Mouse (Mus musculus): ENCODE measurements around the gene Nkd2.

Nkd2 gene

DNA sequence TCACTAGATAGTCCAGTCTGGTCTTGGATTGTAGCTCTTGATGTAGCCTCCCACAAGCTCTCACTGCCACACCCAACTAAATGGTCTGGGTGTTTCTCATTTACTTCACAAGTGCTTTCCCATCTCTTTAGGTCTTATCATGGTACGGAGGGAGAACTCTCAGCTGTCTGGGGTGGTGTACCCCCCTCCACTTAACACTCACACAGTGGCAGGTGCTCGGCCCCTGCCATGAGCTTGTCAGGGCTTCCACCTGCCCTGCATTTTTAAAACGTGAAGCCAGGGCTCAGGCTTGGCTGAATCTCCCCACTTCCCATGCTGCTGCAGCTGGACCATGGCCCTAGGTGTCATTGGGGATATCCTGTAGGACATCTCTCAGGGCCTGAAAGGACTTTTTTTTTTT, 28.5 kb downstream of the Nkd2 start:
- DNase-seq (ENCODE audit: low read depth, low spot score) = no peak

DNA sequence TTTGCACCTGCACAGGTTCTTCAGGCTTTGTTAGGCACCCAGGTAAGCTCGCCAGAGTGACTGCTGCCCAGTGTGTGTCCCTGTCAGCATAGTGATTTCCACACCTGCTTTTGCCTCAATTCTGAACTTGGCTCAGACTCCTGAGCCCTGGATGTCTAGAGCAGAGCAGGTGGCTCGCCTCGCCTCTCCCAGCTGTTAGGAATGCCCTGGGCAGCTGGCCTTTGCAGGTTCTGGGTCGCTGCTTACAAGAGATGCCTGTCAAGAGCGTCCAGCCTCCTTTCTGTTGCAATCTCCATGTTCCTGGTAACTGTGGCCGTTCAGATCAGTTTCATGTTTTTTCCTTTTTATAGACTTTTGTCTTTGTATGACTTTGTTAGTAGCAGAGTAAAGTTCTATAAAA, 31.1 kb downstream of the Nkd2 start:
- no peak for DNase-seq (ENCODE audit: low read depth, low spot score)

DNA sequence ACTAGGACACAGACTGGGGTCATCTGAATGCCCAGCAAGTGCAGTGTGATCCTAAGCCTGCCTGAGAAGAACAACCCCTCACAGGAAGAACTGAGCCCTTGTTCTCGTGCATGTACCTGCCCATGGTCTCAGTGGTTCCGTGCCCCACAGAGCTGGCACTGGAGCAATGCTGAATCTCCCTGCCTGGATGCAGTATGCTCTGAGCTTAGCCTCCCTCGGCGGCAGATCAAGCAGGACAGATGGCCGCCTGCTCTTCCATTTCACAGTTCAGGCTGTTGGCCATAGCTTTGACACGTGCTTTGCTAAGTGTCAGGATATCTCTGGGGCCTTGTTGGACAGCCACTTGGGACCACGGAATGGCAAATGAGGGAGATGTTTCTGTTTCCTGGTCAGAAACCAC, 33.2 kb downstream of the Nkd2 start:
- DNase-seq (ENCODE audit: low read depth, low spot score) = no peak

DNA sequence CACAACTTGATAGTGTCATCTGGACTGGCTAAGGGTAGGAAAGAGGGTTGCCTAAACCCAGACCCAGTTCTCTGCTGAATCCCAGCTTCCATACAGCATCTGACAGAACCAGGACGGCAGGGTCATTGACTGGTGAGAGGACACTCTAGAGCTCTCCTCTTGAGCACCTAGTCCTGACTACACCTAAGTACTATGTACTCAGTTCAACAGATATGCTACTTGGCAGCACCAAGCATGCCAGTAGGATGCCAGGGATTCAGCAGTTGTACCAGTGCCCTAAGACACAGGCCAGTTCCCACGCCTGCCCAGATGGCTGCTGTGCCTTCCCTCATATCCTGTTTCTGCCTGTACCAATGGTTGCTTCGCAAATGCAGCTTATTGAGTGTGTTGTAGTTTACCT, 34.5 kb downstream of the Nkd2 start:
- DNase-seq (ENCODE audit: low read depth, low spot score) = no peak

DNA sequence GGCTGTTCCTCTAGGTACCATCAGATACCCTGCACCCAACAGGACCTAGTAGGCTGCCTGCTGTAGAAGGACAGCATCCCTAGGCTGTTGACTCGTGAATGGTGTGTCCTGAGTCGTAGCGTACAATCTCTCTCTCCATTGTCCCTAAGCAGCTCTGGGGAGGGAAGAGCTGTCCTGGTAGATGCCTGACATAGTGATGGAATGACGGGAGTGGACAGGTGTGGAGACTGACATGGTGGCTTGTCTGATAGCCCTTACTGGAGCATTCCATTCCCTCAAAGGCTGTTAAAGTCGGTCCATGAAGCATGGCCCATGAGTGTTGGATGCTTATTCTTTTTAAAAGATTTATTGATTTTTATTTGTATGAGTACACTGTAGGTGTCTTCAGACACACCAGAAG, 42.5 kb downstream of the Nkd2 start:
- no peak for DNase-seq (ENCODE audit: low read depth, low spot score)

DNA sequence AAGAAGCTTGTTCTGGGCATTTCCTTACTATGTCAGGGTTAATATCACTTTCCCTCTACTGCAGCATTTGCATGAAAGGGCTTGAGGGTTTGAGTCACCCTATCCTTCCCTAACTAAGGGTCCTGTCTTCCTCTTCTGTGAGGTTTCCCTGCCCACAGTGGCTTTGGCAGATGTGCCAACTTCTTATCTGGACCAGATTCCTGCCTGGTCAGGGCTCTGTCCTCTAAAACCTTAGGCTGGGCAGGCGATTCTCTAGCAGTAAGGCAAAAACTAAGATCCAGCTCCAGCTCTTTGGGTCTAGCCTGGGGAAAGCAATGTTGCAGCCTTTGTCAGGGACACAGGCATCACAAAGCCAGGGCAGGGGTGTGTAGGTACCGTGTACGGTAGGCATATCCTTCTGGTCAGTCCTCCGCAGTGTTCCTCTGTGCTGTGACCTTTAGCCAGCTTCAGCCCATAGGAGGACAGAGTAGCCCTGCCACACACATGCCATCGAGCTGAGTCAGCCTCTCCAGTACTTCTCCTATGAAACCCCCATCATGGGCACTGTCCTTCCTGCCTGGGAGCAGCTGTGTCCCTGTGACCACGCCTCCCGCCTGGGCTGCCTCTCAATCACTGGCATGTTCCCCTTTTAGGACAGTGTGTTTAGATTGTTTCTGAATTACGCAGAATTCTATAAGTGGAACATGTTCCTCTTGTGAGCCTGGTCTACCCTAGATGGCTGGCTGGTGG, 43.8 kb downstream of the Nkd2 start:
- DNase-seq (ENCODE audit: low read depth, low spot score) = no peak

DNA sequence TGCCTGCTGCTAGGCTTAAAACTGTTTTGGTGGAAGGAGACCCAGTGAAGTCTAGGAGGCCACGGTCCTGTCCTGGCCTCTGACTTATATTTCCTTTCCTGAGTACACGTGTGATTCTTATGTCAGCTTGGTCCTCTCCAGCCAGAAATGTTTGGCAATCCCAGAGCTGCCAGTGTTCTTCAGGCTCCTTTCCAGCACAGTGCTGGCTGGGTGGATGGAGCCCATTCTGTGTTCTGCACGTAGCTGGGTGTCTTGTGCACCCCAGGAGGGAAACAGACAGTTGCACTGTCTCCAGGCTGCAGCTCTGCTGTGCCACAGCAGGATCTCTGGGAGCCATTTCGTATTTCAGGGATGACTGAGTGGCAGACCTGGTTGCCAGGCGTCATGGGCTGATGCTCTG, 48.3 kb downstream of the Nkd2 start:
- no peak for DNase-seq (ENCODE audit: low read depth, low spot score)

DNA sequence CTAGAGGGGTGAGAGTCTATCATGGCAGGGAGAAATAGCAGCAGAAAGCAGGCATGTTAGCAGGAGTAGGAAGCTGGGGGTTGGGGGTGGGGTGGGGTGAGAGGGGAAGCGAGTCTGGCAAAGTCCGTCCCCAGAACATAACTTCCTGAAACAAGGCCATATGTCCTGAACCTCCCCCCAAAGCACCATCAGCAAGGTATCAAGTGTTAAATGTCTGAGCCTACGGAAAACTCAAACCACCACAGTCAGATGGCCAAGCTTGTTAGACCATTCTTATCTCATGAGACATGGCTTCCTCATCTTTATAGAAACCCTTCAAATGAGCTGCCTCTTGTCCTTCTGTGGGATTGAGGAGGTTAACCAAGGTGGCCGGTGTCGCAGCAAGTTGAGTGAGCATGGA, 54.3 kb downstream of the Nkd2 start:
- no peak for DNase-seq (ENCODE audit: low read depth, low spot score)

DNA sequence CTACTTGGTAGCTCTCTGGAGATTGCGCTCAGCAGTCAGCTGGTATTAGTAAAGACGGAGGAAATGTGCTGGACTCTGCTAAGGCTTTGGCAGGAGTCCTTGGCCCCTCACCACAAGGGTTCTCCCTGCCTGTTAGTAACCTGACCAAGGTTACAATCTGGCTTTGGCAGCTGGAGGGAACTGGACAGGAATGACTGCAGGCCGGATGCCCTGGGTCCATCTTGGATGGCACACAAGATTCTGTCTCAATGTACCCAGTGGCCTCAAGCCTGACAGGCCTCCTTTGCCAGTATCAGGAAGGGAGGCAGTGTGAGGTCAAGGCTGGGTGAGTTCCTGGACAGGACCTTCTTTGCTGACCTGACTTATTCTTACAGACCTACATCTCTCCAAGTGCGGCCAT, 55.3 kb downstream of the Nkd2 start:
- no peak for DNase-seq (ENCODE audit: low read depth, low spot score)

DNA sequence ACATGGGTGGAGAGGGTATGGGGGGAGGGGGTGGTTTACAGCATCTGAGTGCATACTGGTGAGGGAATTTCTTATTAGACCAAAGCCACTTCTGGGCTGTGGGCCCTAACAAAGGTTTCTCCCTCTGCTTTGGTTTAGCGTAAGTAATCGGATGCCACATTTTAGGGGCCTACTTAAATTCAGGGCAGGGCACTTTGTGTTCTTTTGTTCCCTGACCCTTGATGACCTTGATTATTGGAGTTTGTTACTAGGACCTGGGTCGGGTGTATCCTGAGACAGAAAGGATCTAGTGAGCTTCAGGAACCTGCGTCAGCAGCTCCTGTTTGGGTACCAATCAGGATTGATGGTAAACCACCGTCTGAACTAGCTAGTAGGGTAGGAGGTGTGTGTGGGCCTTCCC, 64.9 kb downstream of the Nkd2 start:
- peak; percentile 94 for DNase-seq (ENCODE audit: low read depth, low spot score)

DNA sequence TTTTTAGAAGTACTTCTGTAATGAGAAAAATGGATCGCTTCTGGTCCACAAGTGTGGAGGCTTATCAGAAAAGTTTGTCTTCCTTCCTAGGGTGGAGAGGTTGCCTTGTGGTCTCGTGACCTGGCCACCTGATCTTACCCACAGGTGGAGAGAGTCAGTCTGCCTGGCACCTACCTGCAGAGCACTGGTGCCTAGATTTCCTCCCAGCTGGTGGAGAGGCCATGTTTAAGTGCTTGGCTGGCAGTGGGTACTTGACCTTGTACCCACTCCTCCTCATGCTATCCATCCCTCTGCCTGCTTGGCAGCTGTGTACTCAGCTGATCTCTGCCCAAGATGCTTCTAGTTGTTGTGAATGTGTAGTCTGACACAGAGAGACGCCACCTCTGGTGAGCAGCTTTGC, 69.9 kb downstream of the Nkd2 start:
- no peak for DNase-seq (ENCODE audit: low read depth, low spot score)

DNA sequence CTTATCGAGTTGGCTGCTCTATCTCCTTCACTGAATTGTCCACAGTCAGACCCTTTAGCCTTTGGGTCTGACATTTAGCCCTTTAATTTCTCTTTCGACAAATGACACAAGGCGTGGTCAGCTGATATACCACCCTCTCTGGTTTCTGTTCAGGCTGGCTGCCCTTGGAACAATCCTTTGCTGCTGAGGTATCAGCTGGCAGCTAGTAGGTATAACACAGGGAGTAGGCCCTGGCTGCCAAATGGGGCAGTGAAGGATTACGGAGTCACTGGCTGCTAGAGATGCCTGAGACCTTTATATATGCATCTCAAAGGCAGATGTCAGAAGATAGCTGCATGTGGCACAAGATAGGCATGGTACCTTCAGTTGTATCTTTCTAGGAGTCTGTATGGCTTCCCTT, 71.6 kb downstream of the Nkd2 start:
- no peak for DNase-seq (ENCODE audit: low read depth, low spot score)

DNA sequence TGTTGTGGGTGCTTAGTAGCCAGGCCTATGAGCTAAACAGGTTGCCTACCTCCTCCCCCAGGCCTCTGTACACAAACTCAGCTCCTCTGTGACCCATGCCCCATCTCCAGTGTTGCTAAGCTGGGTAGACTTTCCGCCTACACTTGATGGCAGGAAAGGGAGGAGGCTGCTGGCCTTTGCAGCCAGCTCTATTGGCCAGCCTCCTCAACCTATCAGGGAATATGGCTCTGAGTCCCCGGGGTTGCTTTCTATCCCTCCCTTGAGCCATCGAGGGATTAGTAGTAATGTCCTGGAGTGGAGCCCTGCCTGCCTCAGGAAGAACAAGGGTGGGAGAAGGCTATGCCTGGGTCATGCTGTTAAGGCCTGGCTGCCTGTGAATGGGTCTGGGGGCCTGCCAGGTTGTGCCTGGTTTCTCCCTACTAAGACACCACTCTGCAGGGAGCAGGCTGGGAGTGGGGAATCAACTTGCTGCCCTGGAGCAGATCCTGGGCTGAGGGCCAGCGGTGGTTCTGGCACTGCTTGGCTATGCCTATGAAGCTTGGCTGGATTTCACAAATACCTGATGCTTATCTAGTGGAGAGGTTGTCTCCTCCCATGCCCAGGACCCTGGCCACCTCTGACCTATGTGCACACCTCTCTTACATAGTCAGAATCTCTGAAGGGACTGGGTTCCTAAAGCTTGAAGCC, 73.8 kb downstream of the Nkd2 start:
- no peak for DNase-seq (ENCODE audit: low read depth, low spot score)

DNA sequence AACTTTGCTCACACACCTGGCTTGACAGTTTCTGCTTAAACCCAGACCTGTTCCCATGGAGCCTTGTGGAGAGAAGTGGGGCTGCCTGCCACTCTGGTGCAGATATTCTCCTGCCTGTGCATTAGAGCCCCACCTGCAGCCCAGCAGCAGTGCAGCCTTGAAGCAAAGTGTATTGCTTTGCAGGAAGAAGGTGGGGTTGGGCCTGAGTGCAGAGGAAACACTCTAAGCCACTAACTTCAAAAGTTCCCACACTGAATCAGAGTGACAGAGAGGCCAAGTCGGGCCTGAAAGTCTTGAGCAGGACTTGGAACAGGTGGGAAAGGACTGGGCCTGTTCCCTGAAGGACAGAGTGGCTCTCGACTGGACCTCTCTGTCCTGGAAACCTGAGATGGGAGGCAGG, 74.8 kb downstream of the Nkd2 start:
- no peak for DNase-seq (ENCODE audit: low read depth, low spot score)

DNA sequence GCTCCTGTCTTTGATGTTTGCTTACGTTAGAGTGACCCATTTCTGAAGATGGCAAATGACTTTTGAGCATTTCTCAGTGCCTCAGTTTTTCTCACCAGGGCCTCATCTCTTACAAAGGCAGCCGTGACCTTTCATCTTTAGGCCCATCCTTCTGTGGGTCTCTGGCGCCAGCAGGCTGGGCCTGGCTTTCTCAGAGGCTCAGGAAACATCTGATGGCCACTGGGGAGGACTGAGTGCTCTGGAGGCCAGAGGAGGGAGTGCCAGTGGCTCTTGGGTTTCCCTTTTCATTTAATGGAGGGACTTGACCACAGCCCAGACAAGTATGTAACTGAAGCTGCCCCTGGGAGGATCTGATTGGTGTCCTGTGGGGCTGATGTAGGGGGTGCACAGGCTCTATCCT, 76.3 kb downstream of the Nkd2 start:
- no peak for DNase-seq (ENCODE audit: low read depth, low spot score)

DNA sequence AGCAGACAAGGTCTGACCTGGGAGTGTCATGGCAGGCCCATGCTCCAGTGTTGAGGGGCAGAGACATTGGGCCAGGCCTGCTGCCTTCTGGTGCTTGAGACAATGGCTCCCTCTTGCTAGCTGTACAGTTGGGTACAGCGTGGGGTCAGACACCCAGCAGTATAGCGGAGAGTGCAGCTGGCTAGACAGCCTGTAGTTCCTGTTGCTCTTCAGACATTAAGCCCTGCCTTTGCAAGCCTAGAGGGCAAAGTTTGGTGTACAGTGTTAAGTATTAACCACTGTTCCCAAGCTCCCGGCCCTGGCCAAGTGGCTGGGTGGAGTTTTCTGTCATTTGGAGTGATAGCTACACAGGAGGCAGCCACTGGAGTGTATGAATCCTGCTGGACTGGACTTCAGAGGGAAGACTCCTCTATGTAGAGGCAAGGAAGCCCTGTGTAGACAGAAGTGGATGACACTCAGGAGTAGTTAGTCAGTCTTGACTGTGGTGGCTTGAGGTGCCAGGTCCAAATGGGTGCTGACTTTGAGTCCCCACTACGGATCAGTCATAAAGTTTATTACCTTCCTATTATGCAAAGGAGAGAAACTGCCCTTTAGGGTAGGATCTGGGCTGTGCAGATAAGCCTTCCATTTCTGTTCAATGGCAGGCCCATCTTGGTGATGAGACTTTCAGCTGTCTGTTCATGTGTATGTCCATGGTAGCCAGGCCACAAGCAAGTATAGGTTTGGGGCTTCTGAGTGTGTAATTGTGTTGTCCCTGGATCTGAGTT, 77.3 kb downstream of the Nkd2 start:
- DNase-seq (ENCODE audit: low read depth, low spot score) = no peak

Data from ES-CJ7 (cell line).